ENCODE assay signal across 11 mouse cellular contexts in genomic region chr13:34089358-34089757, GRCm38 (mm10). TPM values are rescaled to one million over a fixed set of nuclear protein-coding genes. Genes with fewer than 3 reads are reported as not detected.
DNase-seq lines count a peak whose midpoint lies in the region; ATAC-seq and TF ChIP-seq lines count a peak whose summit lies in the region.
"Had no signal": no experiment of that assay in that cellular context is flagged by ENCODE, and none has a peak within 500 bp of the region (broad histone marks: within the 10 kb centered on the region; RNA-seq: fewer than 3 reads in every experiment).

No protein-coding gene starts in this region.

- peak overlapping the region; percentile 28; the same call in 1 of the 2 replicates for H3K4me2 ChIP-seq in forebrain, postnatal 0 days (ENCODE audit: low read depth)
- H3K4me2 ChIP-seq in midbrain, embryonic 12.5 days (replicated peaks), result peak overlapping the region; percentile 29; the same call in 1 of the 2 replicates

- H3K4me1 ChIP-seq in forebrain, postnatal 0 days (ENCODE audit: insufficient read depth), result peaks cover 20% of the 10 kb centered on the region
- peaks cover 28% of the 10 kb centered on the region for H3K4me1 ChIP-seq in midbrain, embryonic 12.5 days

- H3K36me3 ChIP-seq in forebrain, postnatal 0 days (ENCODE audit: insufficient read depth), result no peaks in the 10 kb centered on the region
- H3K36me3 ChIP-seq in midbrain, embryonic 12.5 days, result no peaks in the 10 kb centered on the region

- no peak for DNase-seq in frontal cortex, postnatal 14 days (ENCODE audit: low spot score in 2 of 2)
- DNase-seq in forebrain, postnatal 0 days, result no peak
- DNase-seq in embryo, embryonic 11 days, result no peak
- no peak for DNase-seq in urinary bladder, adult 2 months (ENCODE audit: low spot score)
- DNase-seq: gastrocnemius, postnatal 25 days; kidney, adult 11 months; lung, adult 18-20 months had no signal

- peak overlapping the region; percentile 85 for H3K27ac ChIP-seq in forebrain, postnatal 0 days (ENCODE audit: low read depth, low read length)
- peak overlapping the region; percentile 86 for H3K27ac ChIP-seq in midbrain, embryonic 12.5 days (replicated peaks)

- peak; percentile 28; the same call in 1 of the 2 replicates for ATAC-seq in frontal cortex, adult (ENCODE audit: low TSS enrichment)
- peak; percentile 14 for ATAC-seq in CD4-positive, CD25-positive, alpha-beta regulatory T cell, adult 4 months
- ATAC-seq in forebrain, postnatal 0 days, result no peak
- no peak for ATAC-seq in midbrain, embryonic 12.5 days (ENCODE audit: low FRiP score, low read depth)
- ATAC-seq in erythroblast, adult 5-6 weeks (replicated peaks; ENCODE audit: low FRiP score, poor library complexity, severe bottlenecking), result no peak

- TF ChIP-seq CTCF in forebrain, postnatal 0 days (IDR thresholded peaks at IDR 0.05; ENCODE audit: low read depth), result no peak

- whole genome bisulfite sequencing in forebrain, postnatal 0 days, result 43% methylated on average over 3 of the region's 3 CpGs
- WGBS in midbrain, embryonic 12.5 days, result 26% methylated on average over 3 of the region's 3 CpGs

- no peak overlapping the region for H3K4me3 ChIP-seq in forebrain, postnatal 0 days (ENCODE audit: low read depth, low read length)
- H3K4me3 ChIP-seq in midbrain, embryonic 12.5 days, result no peak overlapping the region

- no peaks in the 10 kb centered on the region for H3K27me3 ChIP-seq in forebrain, postnatal 0 days (ENCODE audit: insufficient read depth, low read length)
- no peaks in the 10 kb centered on the region for H3K27me3 ChIP-seq in midbrain, embryonic 12.5 days

- no peaks in the 10 kb centered on the region for H3K9me3 ChIP-seq in forebrain, postnatal 0 days (ENCODE audit: low read length)
- no peaks in the 10 kb centered on the region for H3K9me3 ChIP-seq in midbrain, embryonic 12.5 days

- H3K9ac ChIP-seq in forebrain, postnatal 0 days, result 0 out of 2 replicates have a peak overlapping the region, but pooled peaks have one; percentile 31
- H3K9ac ChIP-seq in midbrain, embryonic 12.5 days (replicated peaks), result no peak overlapping the region

RNA-seq across cellular contexts. Expression of gene Tubb2a, which starts 11.6 kb away (rescaled TPM):
- 10 to 100 TPM; 17.8 to 20.1 TPM for polyA plus RNA-seq in CD4-positive, CD25-positive, alpha-beta regulatory T cell, adult 4 months (2017; shearing (Covaris generic))
- total RNA-seq in forebrain, postnatal 0 days (2014; rRNA removed), result 4,454 and 4,559 TPM in 2 replicates
- 3,524 and 3,579 TPM in 2 replicates for polyA plus RNA-seq in forebrain, postnatal 0 days (2015; fragmentation: Nextera tagmentation; extraction: Ambion mirVana)
- 609 and 668 TPM in 2 replicates for polyA plus RNA-seq in midbrain, embryonic 12.5 days (2016; fragmentation: Nextera tagmentation; extraction: Ambion mirVana)
- total RNA-seq in erythroblast, adult 5-6 weeks (2015; ENCODE audit: low replicate concordance), result 6.0 and 7.7 TPM in 2 replicates
- total RNA-seq in erythroblast, adult 5-6 weeks (2017; ENCODE audit: low replicate concordance), result 8.9 and 9.5 TPM in 2 replicates
- 140 and 213 TPM in 2 replicates for polyA plus RNA-seq in urinary bladder, adult 2 months (2012; rRNA removed)

RNA-seq across cellular contexts. Expression of gene Tubb2b, which starts 40.9 kb away (rescaled TPM):
- polyA plus RNA-seq in CD4-positive, CD25-positive, alpha-beta regulatory T cell, adult 4 months (2017; shearing (Covaris generic)), result under 1 TPM; 0.59 to 0.72 TPM
- total RNA-seq in forebrain, postnatal 0 days (2014; rRNA removed), result 5,538 and 5,638 TPM in 2 replicates
- 1,072 and 1,153 TPM in 2 replicates for polyA plus RNA-seq in forebrain, postnatal 0 days (2015; fragmentation: Nextera tagmentation; extraction: Ambion mirVana)
- 380 and 432 TPM in 2 replicates for polyA plus RNA-seq in midbrain, embryonic 12.5 days (2016; fragmentation: Nextera tagmentation; extraction: Ambion mirVana)
- not detected in 2 replicates for total RNA-seq in erythroblast, adult 5-6 weeks (2015; ENCODE audit: low replicate concordance)
- total RNA-seq in erythroblast, adult 5-6 weeks (2017; ENCODE audit: low replicate concordance), result not detected in 2 replicates
- 8.7 and 13.3 TPM in 2 replicates for polyA plus RNA-seq in urinary bladder, adult 2 months (2012; rRNA removed)

RNA-seq across cellular contexts. Expression of gene Bphl, which starts 52.0 kb away (rescaled TPM):
- 10 to 100 TPM; 29.9 to 36.0 TPM for polyA plus RNA-seq in CD4-positive, CD25-positive, alpha-beta regulatory T cell, adult 4 months (2017; shearing (Covaris generic))
- 37.1 and 40.5 TPM in 2 replicates for total RNA-seq in forebrain, postnatal 0 days (2014; rRNA removed)
- polyA plus RNA-seq in forebrain, postnatal 0 days (2015; fragmentation: Nextera tagmentation; extraction: Ambion mirVana), result 46.0 and 51.2 TPM in 2 replicates
- 31.4 and 31.9 TPM in 2 replicates for polyA plus RNA-seq in midbrain, embryonic 12.5 days (2016; fragmentation: Nextera tagmentation; extraction: Ambion mirVana)
- total RNA-seq in erythroblast, adult 5-6 weeks (2015; ENCODE audit: low replicate concordance), result 4.8 and 9.4 TPM in 2 replicates
- total RNA-seq in erythroblast, adult 5-6 weeks (2017; ENCODE audit: low replicate concordance), result 0.94 and 7.2 TPM in 2 replicates
- 51.3 and 71.5 TPM in 2 replicates for polyA plus RNA-seq in urinary bladder, adult 2 months (2012; rRNA removed)

Comparison
In these comparisons a context has a peak if more than half of its experiments do, and no peak if none do; other contexts are left out.
1. ATAC-seq: peak in frontal cortex, adult (single experiment) and CD4-positive, CD25-positive, alpha-beta regulatory T cell, adult 4 months (single experiment); none in forebrain, postnatal 0 days (single experiment), midbrain, embryonic 12.5 days (single experiment) and erythroblast, adult 5-6 weeks (single experiment).
2. RNA of gene Tubb2b, which starts 40.9 kb away (polyA plus RNA-seq): 1,072 to 1,153 TPM in forebrain, postnatal 0 days and 380 to 432 TPM in midbrain, embryonic 12.5 days; 8.7 to 13.3 TPM in urinary bladder, adult 2 months and 0.59 to 0.72 TPM in CD4-positive, CD25-positive, alpha-beta regulatory T cell, adult 4 months; every median in the first group is over 10 times any median in the second.